Mouse (Mus musculus) spleen, adult 2 months (tissue): ENCODE data around the gene Ugt1a10. TPM values are rescaled to one million over a fixed set of nuclear protein-coding genes. Genes with fewer than 3 reads are reported as not detected.

Experiments
- DNase-seq, 2 experiments: peaks; one replicate each; pipeline versions ENCODE4 v3.0.0 to v3.0.0-alpha.2; 2012 to 2021; ENCODE audit warnings: low spot score in 2 of 2, low read depth in 1 of 2
- H3K27ac ChIP-seq: fragments of 200-500 bp; 2 replicates; pipeline ENCODE4 v1.5.1; 2012; ENCODE audit warnings: low read length, inconsistent platforms; ENCODE audit not compliant: insufficient read depth
- H3K27me3 ChIP-seq: fragments of 200-500 bp; 2 replicates; pipeline ENCODE4 v1.6.1; 2012; ENCODE audit warnings: mild to moderate bottlenecking, moderate library complexity, low read length, inconsistent platforms; ENCODE audit not compliant: control insufficient read depth, insufficient read depth
- H3K36me3 ChIP-seq: fragments of 200-500 bp; 2 replicates; pipeline ENCODE4 v1.6.1; 2012; ENCODE audit warnings: mild to moderate bottlenecking, low read length, inconsistent platforms; ENCODE audit not compliant: control insufficient read depth, insufficient read depth
- H3K4me1 ChIP-seq: fragments of 200-500 bp; 2 replicates; pipeline ENCODE4 v1.6.1; 2011; ENCODE audit warnings: inconsistent platforms; ENCODE audit not compliant: control insufficient read depth, insufficient read depth, insufficient read length
- H3K4me3 ChIP-seq: fragments of 200-500 bp; 2 replicates; pipeline ENCODE4 v1.5.1; 2011; ENCODE audit warnings: mild to moderate bottlenecking, inconsistent platforms; ENCODE audit not compliant: insufficient read depth, insufficient read length; ENCODE audit errors: extremely low read depth
- CTCF ChIP-seq: fragments of 200-500 bp; IDR thresholded peaks from 2 replicates; pipeline ENCODE4 v1.5.1; 2011; ENCODE audit warnings: mild to moderate bottlenecking, inconsistent platforms; ENCODE audit not compliant: insufficient read depth, insufficient read length, insufficient replicate concordance; ENCODE audit errors: extremely low read depth
- POLR2A ChIP-seq: fragments of 200-500 bp; IDR thresholded peaks from 2 replicates; pipeline ENCODE4 v1.6.1; 2011; ENCODE audit warnings: low read depth, low read length, inconsistent platforms
- WGBS: fragments of 180-500 bp; shearing (Covaris S2); methylation state at CpG from one replicate; pipeline ENCODE4 v1.1.7; 2018; 5-methylcytosine and 5-hydroxymethylcytosine counted together
- polyA plus RNA-seq: library from polyadenylated mRNA; depleted of rRNA; stranded (reverse); fragments of >200 nt; gene quantifications from 2 replicates; pipeline ENCODE4 v1.2.3, GENCODE M21; 2012; rRNA removed

Ugt1a10 gene
- not detected in 2 replicates for polyA plus RNA-seq

DNA sequence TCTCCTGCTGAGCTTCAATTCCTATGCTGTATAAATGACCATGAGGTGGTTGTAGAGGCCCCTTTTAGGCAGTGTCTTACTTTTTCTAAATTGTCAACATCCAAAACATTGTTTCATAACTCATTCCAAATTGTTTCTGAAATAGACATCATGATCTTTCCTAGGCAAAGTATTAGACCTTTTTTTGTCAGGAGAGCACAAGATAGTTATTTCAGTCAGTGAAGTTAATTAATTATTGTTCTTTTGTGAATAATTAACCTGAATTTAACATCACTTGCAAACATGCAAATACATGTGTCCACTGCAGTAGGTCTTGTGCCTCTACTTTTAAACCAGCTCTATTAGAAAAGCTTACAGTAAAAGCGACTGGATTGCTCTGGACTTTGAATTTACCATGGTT lies at the start of gene Ugt1a10:
Ugt1a10 (plus strand) TSS at position 301 of the 400 bp plus-strand sequence.
- TF ChIP-seq CTCF (no peak), POLR2A (no peak)
- Histone ChIP-seq H3K27ac (no peak within 1 kb of the TSS), H3K36me3 (no peaks in the 10 kb centered on the region), H3K27me3 (no peaks in the 10 kb centered on the region), H3K4me1 (no peaks in the 10 kb centered on the region), H3K4me3 (no peak within 1 kb of the TSS)
- WGBS, result 83% methylated on average over 1 of the region's 1 CpGs
- DNase-seq, result no peak

DNA sequence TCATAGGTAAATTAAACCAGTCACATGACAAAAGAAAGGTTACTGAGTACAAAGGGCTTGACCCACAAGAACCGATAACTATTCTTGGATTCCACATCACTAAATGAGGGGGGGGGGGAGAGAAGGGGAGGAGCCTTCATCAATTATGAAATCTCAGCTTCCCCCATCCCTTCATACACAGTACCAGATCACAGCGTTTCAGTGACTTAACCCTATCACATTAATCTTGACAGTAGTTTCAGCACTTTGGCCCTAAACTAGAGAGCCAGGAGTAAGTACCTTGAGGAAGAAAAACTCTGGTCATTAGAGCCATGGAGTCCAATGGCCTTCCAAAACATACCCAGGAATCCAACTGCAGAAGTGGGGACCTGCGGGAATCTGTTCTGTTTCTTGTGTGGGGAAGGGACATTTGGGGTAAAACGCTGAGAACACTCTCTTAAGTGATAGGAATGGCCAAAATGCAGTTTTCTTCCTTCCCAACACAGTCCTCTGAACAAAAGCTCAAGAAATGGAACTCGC lies 47.4 kb upstream of the Ugt1a10 start:
- WGBS, result 15% methylated on average over 5 of the region's 5 CpGs
- TF ChIP-seq CTCF, result no peak
- no peak for TF ChIP-seq POLR2A
- Histone ChIP-seq H3K27me3 (no peaks in the 10 kb centered on the region), H3K4me3 (peak overlapping the region; percentile 97), H3K4me1 (no peaks in the 10 kb centered on the region), H3K36me3 (0 out of 2 replicates have a peak, but pooled peaks cover 3% of the 10 kb centered on the region), H3K27ac (peak overlapping the region; percentile 30)
- no peak for DNase-seq

DNA sequence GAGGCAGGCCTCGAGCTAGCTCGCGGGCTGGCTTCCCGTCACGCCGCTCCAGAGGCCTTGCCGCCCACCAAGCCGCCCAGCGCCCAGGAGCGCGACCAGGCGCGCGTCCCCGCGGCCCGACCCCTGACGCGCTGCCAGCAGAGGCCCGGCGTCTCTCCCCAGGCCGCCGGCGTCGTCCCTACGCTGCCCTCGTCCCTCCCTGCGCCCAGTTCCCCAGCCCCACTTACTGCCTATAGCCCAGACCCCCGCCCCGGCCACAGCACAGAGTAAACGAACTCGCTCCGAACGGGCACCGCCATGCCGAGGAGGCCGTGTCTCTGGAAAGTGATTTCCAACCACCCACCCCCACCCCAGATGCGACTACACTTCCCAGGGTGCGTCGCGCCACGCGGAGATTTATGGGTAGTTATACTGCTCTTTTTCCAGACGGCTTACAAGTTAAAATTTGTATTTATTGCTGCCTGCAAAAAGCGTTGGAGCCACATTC lies 46.9 kb upstream of the Ugt1a10 start, which contains the start of gene Usp40:
Usp40 (minus strand) TSS at position 341 of the 487 bp plus-strand sequence.
- no peak for TF ChIP-seq CTCF
- TF ChIP-seq POLR2A, result no peak

DNA sequence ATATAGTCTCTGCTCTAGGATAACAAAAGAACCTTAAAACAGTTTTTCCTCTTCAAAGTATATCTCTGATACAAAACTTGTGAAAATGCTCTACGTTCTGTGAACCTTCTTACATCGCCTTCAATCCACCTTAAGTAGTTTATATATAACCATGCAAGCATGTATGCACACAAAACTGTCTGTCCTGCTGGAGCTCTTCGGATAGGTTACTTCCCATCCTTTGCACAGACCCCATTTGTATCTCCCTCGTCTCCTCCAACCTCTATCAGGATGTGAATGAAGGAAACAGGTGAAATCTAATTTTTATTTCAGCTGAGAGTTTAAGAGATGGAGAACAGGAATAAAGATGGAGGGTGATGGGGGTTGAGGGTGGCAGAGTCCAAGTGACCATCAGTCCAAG lies 46.5 kb upstream of the Ugt1a10 start:
- TF ChIP-seq CTCF (no peak), POLR2A (no peak)
- Histone ChIP-seq H3K4me1 (no peaks in the 10 kb centered on the region), H3K36me3 (no peaks in the 10 kb centered on the region), H3K27ac (no peak overlapping the region), H3K27me3 (no peaks in the 10 kb centered on the region), H3K4me3 (no peak overlapping the region; the same call in 1 of the 2 replicates)
- DNase-seq, result no peak
- 47% methylated on average over 4 of the region's 4 CpGs for WGBS

More for the DNA sequence above, 46.9 kb upstream of the Ugt1a10 start, which contains the start of gene Usp40:
- H3K27me3 ChIP-seq, result no peaks in the 10 kb centered on the region
- peak within 1 kb of the TSS; percentile 97 for H3K4me3 ChIP-seq
- H3K27ac ChIP-seq, result peak within 1 kb of the TSS; percentile 30
- peak; percentile 30 to 63 for DNase-seq
- WGBS, result 1% methylated on average over 45 of the region's 45 CpGs
- H3K36me3 ChIP-seq, result 0 out of 2 replicates have a peak, but pooled peaks cover under 1% of the 10 kb centered on the region
- no peaks in the 10 kb centered on the region for H3K4me1 ChIP-seq

DNA sequence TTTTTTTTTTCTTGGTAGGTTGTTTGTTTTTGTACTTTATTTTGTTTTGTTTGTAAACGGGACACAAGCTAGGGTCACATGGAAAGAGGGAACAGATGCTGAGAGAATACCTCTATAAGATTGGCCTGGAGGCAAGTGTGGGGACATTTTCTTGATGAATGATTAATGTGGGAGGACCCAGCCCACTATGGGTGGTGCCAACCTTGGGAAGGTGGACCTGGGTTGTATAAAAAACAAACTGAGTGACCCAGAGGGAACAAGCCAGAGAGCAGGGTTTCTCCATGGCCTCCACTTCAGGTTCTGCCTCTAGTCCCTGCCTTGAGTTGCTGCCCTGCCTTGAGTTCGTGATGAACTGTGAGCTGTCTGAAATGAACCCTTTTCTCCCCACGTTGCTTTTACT lies 45.7 kb upstream of the Ugt1a10 start:
- no peak for DNase-seq
- no peaks in the 10 kb centered on the region for H3K4me1 ChIP-seq
- H3K36me3 ChIP-seq, result no peaks in the 10 kb centered on the region
- no peak overlapping the region for H3K27ac ChIP-seq
- TF ChIP-seq CTCF (no peak), POLR2A (no peak)
- H3K4me3 ChIP-seq, result no peak overlapping the region
- 80% methylated on average over 3 of the region's 3 CpGs for whole genome bisulfite sequencing
- no peaks in the 10 kb centered on the region for H3K27me3 ChIP-seq

DNA sequence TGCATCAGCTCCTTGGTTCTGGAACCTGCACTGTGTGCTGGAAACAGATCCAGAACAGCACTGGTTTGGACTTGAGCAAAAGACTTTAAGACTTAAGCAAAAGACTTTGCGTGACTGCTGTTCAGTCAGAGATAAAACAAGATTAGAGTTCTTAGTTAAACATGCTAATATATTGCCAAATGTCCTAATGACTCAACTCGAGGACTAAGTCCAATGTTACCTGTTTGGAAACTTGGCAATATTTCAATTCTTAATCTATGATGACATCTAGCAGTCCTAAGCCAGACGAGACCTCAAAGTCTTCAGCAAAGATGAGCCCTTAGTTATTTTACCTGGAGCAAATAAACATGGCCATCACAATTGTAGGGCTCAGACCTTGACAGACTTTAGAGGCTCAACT lies 41.5 kb upstream of the Ugt1a10 start:
- Histone ChIP-seq H3K27ac (no peak overlapping the region), H3K4me3 (no peak overlapping the region), H3K4me1 (no peaks in the 10 kb centered on the region), H3K27me3 (no peaks in the 10 kb centered on the region), H3K36me3 (no peaks in the 10 kb centered on the region)
- TF ChIP-seq POLR2A (no peak), CTCF (no peak)
- no peak for DNase-seq
- WGBS, result 81% methylated on average over 3 of the region's 3 CpGs

DNA sequence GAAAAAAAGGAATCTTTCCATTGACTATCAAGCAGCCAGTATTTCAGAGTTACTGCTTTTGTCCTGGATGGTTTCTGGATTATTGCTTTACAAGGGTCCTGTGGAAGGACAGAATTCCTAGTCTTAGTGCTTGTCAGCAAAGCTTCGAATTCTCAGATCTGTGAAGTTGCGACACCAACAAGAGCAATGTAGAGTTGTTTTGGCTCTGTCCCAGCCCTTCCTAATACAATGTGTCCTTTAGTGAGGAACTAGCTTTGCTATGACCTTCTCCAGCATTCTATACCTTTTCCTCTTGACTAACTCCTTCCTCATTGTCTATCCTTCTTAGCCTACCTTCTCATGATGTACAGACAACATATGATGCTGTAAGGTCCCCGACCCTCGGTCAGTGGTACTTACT lies 41.0 kb upstream of the Ugt1a10 start:
- no peaks in the 10 kb centered on the region for H3K4me1 ChIP-seq
- TF ChIP-seq POLR2A, result no peak
- TF ChIP-seq CTCF, result no peak
- no peaks in the 10 kb centered on the region for H3K27me3 ChIP-seq
- 87% methylated on average over 4 of the region's 4 CpGs for WGBS
- no peak for DNase-seq
- no peak overlapping the region for H3K27ac ChIP-seq
- H3K36me3 ChIP-seq, result no peaks in the 10 kb centered on the region
- H3K4me3 ChIP-seq, result no peak overlapping the region
